Mouse (Mus musculus) 3134 (cell line): ENCODE data around the gene Il2rg.
A peak's percentile ranks its signal among the peaks of the same experiment; 100 is the strongest.

Experiments
- DNase-seq: peaks from one replicate; pipeline ENCODE4 v3.0.0-alpha.2; 2011; ENCODE audit warnings: low spot score; ENCODE audit not compliant: insufficient read length; ENCODE audit errors: extremely low read depth

Gene Il2rg

GRCm38 (mm10) chrX:101263892-101264291 lies 4.2 kb downstream of the Il2rg start, which contains the start of gene Gm614:
TSS of gene Gm614 (minus strand) at chrX:101263992.
- DNase-seq, result no peak

GRCm38 (mm10) chrX:101260441-101261325 lies 7.4 kb downstream of the Il2rg start:
- no peak for DNase-seq

GRCm38 (mm10) chrX:101256603-101257002 lies 11.5 kb downstream of the Il2rg start:
- DNase-seq, result no peak

GRCm38 (mm10) chrX:101254740-101255139 lies 13.3 kb downstream of the Il2rg start:
- DNase-seq, result no peak

- DNase-seq, result peak; percentile 73
Measured at GRCm38 (mm10) chrX:101253952-101254729, 13.9 kb downstream of the Il2rg start, which contains the start of gene Foxo4. TSS of gene Foxo4 (plus strand) at chrX:101254528.

- DNase-seq, result no peak
Measured at GRCm38 (mm10) chrX:101245011-101245410, 23.0 kb downstream of the Il2rg start.

GRCm38 (mm10) chrX:101222796-101223162 lies 45.3 kb downstream of the Il2rg start:
- DNase-seq, result no peak

- peak; percentile 97 for DNase-seq
Measured at GRCm38 (mm10) chrX:101221834-101222795, 45.9 kb downstream of the Il2rg start, which contains the start of gene Snx12. TSS of gene Snx12 (minus strand) at chrX:101222563.
